Mouse (Mus musculus) frontal cortex, adult 2 months (tissue): Measurements from ENCODE around the gene Gmfb. TPM values are rescaled to one million over a fixed set of nuclear protein-coding genes. Genes with fewer than 3 reads are reported as not detected.
"Not testable (repeated sequence)": the region's sequence is repeated elsewhere in the genome, so short reads cannot be mapped to it uniquely, and the experiment has no call there.

Source experiments
- DNase-seq, 2 experiments: peaks; one replicate each; pipeline ENCODE4 v3.0.0; 2022; ENCODE audit warnings: low spot score in 1 of 2; ENCODE audit errors: extremely low spot score in 1 of 2
- polyA plus RNA-seq: library from polyadenylated mRNA; depleted of rRNA; stranded (reverse); fragments of >200 nt; gene quantifications from 2 replicates; pipeline ENCODE4 v1.2.3, GENCODE M21; 2012; rRNA removed

Gmfb gene
- 85.8 and 90.7 TPM in 2 replicates for polyA plus RNA-seq

GRCm38 (mm10) chr14:46821873-46822716, at the start of gene Gmfb:
TSS of gene Gmfb (minus strand) at chr14:46822242.
- DNase-seq, result peak; percentile 93 to 98

GRCm38 (mm10) chr14:46862922-46863321, 40.9 kb upstream of the Gmfb start:
- DNase-seq, result no peak

- DNase-seq, result no peak
Measured at GRCm38 (mm10) chr14:46853677-46854076, 31.6 kb upstream of the Gmfb start.

GRCm38 (mm10) chr14:46849769-46850168, 27.7 kb upstream of the Gmfb start:
- DNase-seq, result no peak

- DNase-seq, result no peak
Measured at GRCm38 (mm10) chr14:46848736-46849135, 26.7 kb upstream of the Gmfb start.

- no peak for DNase-seq
Measured at GRCm38 (mm10) chr14:46848063-46848590, 26.1 kb upstream of the Gmfb start.

- no peak for DNase-seq
Measured at GRCm38 (mm10) chr14:46845706-46846105, 23.7 kb upstream of the Gmfb start.

- no peak for DNase-seq
Measured at GRCm38 (mm10) chr14:46839326-46839725, 17.3 kb upstream of the Gmfb start.

- peak in 1 of 2 experiments; percentile 38 for DNase-seq
Measured at GRCm38 (mm10) chr14:46832354-46833272, 10.6 kb upstream of the Gmfb start.

- DNase-seq, result peak; percentile 92 to 95
Measured at GRCm38 (mm10) chr14:46831837-46832333, 9.8 kb upstream of the Gmfb start, which contains the start of gene Cgrrf1. TSS of gene Cgrrf1 (plus strand) at chr14:46832125.

GRCm38 (mm10) chr14:46831295-46831694, 9.3 kb upstream of the Gmfb start:
- DNase-seq, result no peak

- no peak for DNase-seq
Measured at GRCm38 (mm10) chr14:46827430-46827829, 5.4 kb upstream of the Gmfb start.

- no peak for DNase-seq
Measured at GRCm38 (mm10) chr14:46823996-46824395, 2.0 kb upstream of the Gmfb start.

GRCm38 (mm10) chr14:46821271-46821872, 670 bp downstream of the Gmfb start:
- peak in 1 of 2 experiments; percentile 46 for DNase-seq

GRCm38 (mm10) chr14:46819961-46820360, 2.1 kb downstream of the Gmfb start:
- DNase-seq, result not testable (repeated sequence)

- DNase-seq, result no peak
Measured at GRCm38 (mm10) chr14:46818743-46819142, 3.3 kb downstream of the Gmfb start.

GRCm38 (mm10) chr14:46816916-46817622, 5.0 kb downstream of the Gmfb start:
- no peak for DNase-seq

GRCm38 (mm10) chr14:46815640-46816039, 6.4 kb downstream of the Gmfb start:
- no peak for DNase-seq

GRCm38 (mm10) chr14:46807927-46808326, 14.1 kb downstream of the Gmfb start:
- DNase-seq, result no peak

- DNase-seq, result no peak
Measured at GRCm38 (mm10) chr14:46806186-46806585, 15.9 kb downstream of the Gmfb start.
